ENCODE assay signal across 8 mouse cellular contexts in the genomic region with DNA sequence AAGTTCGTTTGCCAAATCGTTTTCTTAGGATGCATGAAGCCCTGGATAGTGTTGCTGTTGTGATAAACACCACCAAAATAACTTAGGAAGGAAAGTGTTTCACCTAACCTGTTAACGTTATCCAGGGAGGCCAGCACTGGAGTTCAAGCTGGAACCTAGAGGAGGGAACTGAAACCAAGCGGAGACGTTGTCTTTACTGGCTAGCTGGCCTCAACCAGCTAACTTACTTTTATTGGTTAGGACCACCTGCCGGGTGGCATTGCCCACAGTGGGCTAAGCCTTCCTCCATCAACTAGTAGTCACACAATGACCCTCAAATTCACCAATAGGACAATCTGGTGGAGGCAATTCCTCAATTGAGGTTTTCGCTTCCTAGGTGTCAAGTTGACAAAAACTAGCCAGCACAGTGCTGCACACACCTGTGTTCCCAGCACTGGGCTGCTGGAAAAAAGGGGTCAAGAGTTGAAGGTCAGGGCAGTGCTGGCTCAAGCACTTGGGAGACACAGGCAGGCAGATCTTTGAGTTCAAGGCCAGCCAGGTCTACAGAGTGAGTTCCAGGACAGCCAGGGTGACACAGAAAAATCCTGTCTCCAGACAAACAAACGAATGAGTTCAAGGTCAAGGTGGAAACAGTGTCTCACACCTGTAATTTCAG. TPM values are rescaled to one million over a fixed set of nuclear protein-coding genes. Genes with fewer than 3 reads are reported as not detected.
DNase-seq lines count a peak whose midpoint lies in the region; ATAC-seq and TF ChIP-seq lines count a peak whose summit lies in the region.

No protein-coding gene starts in this region.

- TF ChIP-seq EP300 in CH12.LX (IDR thresholded peaks at IDR 0.05; ENCODE audit: low read length): peak; percentile 67

- intact Hi-C loops in heart, postnatal 14 days (cut with DNase I): loop anchor here (2.0 kb wide), 1 partner anchor 172 kb away; no protein-coding TSS in a partner anchor

- H3K27ac ChIP-seq in heart, embryonic 13.5 days (replicated peaks): no peak overlapping the region
- H3K27ac ChIP-seq in CH12.LX (ENCODE audit: insufficient read depth, low read depth): no peak overlapping the region
- H3K27ac ChIP-seq in limb, embryonic 11.5 days (replicated peaks; ENCODE audit: low read depth, low read length): no peak overlapping the region

- dilution Hi-C loops in CH12.LX (cut with MboI; ENCODE audit: extremely low pct_ligation_motif_present, extremely low pct_unique_long_range_greater_than_20kb, low sequenced_read_pairs): no loop called here

- no peak for ATAC-seq in heart, embryonic 13.5 days (ENCODE audit: extremely low read depth, insufficient number of reproducible peaks, low FRiP score, low TSS enrichment)
- peak; percentile 33; the same call in 1 of the 2 replicates for ATAC-seq in common myeloid progenitor, adult 5-6 weeks (replicated peaks; ENCODE audit: low read depth, poor library complexity, severe bottlenecking)
- ATAC-seq in limb, embryonic 11.5 days (ENCODE audit: insufficient number of reproducible peaks, low FRiP score, low TSS enrichment, low read depth): no peak
- no peak for ATAC-seq in inflammation-experienced regulatory T-cells, adult 6 months

- H3K9ac ChIP-seq in heart, embryonic 13.5 days: peak overlapping the region; percentile 99; the same call in 1 of the 2 replicates
- H3K9ac ChIP-seq in CH12.LX (ENCODE audit: insufficient read depth, low read depth): peak overlapping the region; percentile 27; the same call in 1 of the 2 replicates
- H3K9ac ChIP-seq in limb, embryonic 11.5 days (ENCODE audit: low read length): no peak overlapping the region

- H3K27me3 ChIP-seq in heart, embryonic 13.5 days (replicated peaks): no peaks in the 10 kb centered on the region
- peaks cover 9% of the 10 kb centered on the region for H3K27me3 ChIP-seq in CH12.LX (replicated peaks)
- H3K27me3 ChIP-seq in limb, embryonic 11.5 days (ENCODE audit: control insufficient read depth, insufficient read depth, low read length): no peaks in the 10 kb centered on the region

- H3K4me1 ChIP-seq in heart, embryonic 13.5 days: peaks cover 20% of the 10 kb centered on the region
- peaks cover 14 to 17% of the 10 kb centered on the region in 2 experiments for H3K4me1 ChIP-seq in CH12.LX (ENCODE audit: control insufficient read depth in 1 of 2, insufficient read depth in 2 of 2)
- peaks cover 4% of the 10 kb centered on the region for H3K4me1 ChIP-seq in limb, embryonic 11.5 days (ENCODE audit: control insufficient read depth, insufficient read depth, low read length)

- H3K36me3 ChIP-seq in heart, embryonic 13.5 days: peaks cover 25% of the 10 kb centered on the region
- H3K36me3 ChIP-seq in CH12.LX (replicated peaks in 1 of 2; ENCODE audit: control insufficient read depth in 1 of 2, insufficient read depth in 1 of 2, low read length in 1 of 2): peaks cover 14 to 24% of the 10 kb centered on the region in 2 experiments
- H3K36me3 ChIP-seq in limb, embryonic 11.5 days (ENCODE audit: control insufficient read depth, insufficient read depth, low read length): peaks cover 8% of the 10 kb centered on the region; the same call in 1 of the 2 replicates

- WGBS in heart, embryonic 13.5 days: 65% methylated on average over 8 of the region's 8 CpGs
- WGBS in limb, embryonic 11.5 days: 72% methylated on average over 8 of the region's 8 CpGs

- in situ Hi-C loops in CH12.LX (cut with MboI; ENCODE audit: low pct_ligation_motif_present, low pct_unique_long_range_greater_than_20kb, low sequenced_read_pairs): loop anchor here (5.0 to 10.0 kb wide), 2 partner anchors 169 to 296 kb away; a partner anchor contains a TSS

- H3K4me3 ChIP-seq in heart, embryonic 13.5 days: peak overlapping the region; percentile 98
- peak overlapping the region in 2 of 3 experiments; percentile 7 to 98 for H3K4me3 ChIP-seq in CH12.LX (replicated peaks in 1 of 3; ENCODE audit: low read depth in 2 of 3, low read length in 2 of 3, poor library complexity in 1 of 3)
- no peak overlapping the region; the same call in 1 of the 2 replicates for H3K4me3 ChIP-seq in limb, embryonic 11.5 days (ENCODE audit: low read depth, low read length)

- no peak for TF ChIP-seq POLR2A in CH12.LX (IDR thresholded peaks at IDR 0.05; ENCODE audit: low read depth, low read length)

- TF ChIP-seq CTCF in CH12.LX (conservative IDR thresholded peaks at IDR 0.05 in 1 of 2, IDR thresholded peaks at IDR 0.05 in 1 of 2; ENCODE audit: low read depth in 2 of 2, low read length in 2 of 2): no peak

- H3K79me2 ChIP-seq in CH12.LX (replicated peaks; ENCODE audit: control insufficient read depth, extremely low read depth, insufficient read depth, poor library complexity, severe bottlenecking): peaks cover 26% of the 10 kb centered on the region

- no peaks in the 10 kb centered on the region for H3K9me3 ChIP-seq in heart, embryonic 13.5 days
- no peaks in the 10 kb centered on the region for H3K9me3 ChIP-seq in CH12.LX (replicated peaks; ENCODE audit: low read length)
- H3K9me3 ChIP-seq in limb, embryonic 11.5 days (ENCODE audit: control insufficient read depth, low read length): no peaks in the 10 kb centered on the region

- DNase-seq in heart, postnatal 14 days: no peak
- DNase-seq in CH12.LX (ENCODE audit: extremely low read depth) (no peak), MN1 (ENCODE audit: low spot score) (no peak)
- DNase-seq in limb, embryonic 11.5 days (ENCODE audit: low spot score): no peak
- DNase-seq in layer of hippocampus, adult 9-11 months: no peak

- TF ChIP-seq RAD21 in CH12.LX (IDR thresholded peaks at IDR 0.05; ENCODE audit: low read depth, low read length): no peak

- peak overlapping the region; percentile 89 for H3K4me2 ChIP-seq in heart, embryonic 13.5 days
- H3K4me2 ChIP-seq in CH12.LX (ENCODE audit: insufficient read depth, low read depth, poor library complexity, severe bottlenecking): peak overlapping the region; percentile 48
- peak overlapping the region; percentile 1; the same call in 1 of the 2 replicates for H3K4me2 ChIP-seq in limb, embryonic 11.5 days (ENCODE audit: low read depth, severe bottlenecking)

TF ChIP-seq in CH12.LX, 34 proteins besides CTCF, POLR2A, EP300 and RAD21:
- TF ChIP-seq IRF4 (IDR thresholded peaks at IDR 0.05; ENCODE audit: low read depth, low read length): peak; percentile 77
- TF ChIP-seq BHLHE40 (IDR thresholded peaks at IDR 0.05; ENCODE audit: low read depth, low read length): no peak
- TF ChIP-seq POLR2AphosphoS2 (IDR thresholded peaks at IDR 0.05; ENCODE audit: low read depth, low read length): no peak
- no peak for TF ChIP-seq ELF1 (IDR thresholded peaks at IDR 0.05; ENCODE audit: low read depth, low read length)
- no peak for TF ChIP-seq HCFC1 (IDR thresholded peaks at IDR 0.05; ENCODE audit: low read depth, low read length)
- TF ChIP-seq USF1 (IDR thresholded peaks at IDR 0.05; ENCODE audit: low read depth, low read length): no peak
- TF ChIP-seq SMC3 (IDR thresholded peaks at IDR 0.05; ENCODE audit: low read depth, low read length): no peak
- TF ChIP-seq CHD1 (IDR thresholded peaks at IDR 0.05; ENCODE audit: low read depth, low read length): no peak
TF ChIP-seq in CH12.LX: peak in this region for 1.

RNA-seq across cellular contexts. Expression of a gene that starts 0.7 kb away (rescaled TPM):
- polyA plus RNA-seq in heart, embryonic 13.5 days (2015; fragmentation: Nextera tagmentation; extraction: Ambion mirVana): 203 and 242 TPM in 2 replicates
- total RNA-seq in heart, postnatal 14 days (2021): 100 to 1,000 TPM; 161 to 183 TPM
- 313 and 458 TPM in 2 replicates for total RNA-seq in CH12.LX (2012; rRNA removed)
- total RNA-seq in CH12.LX (2014; rRNA removed): 845 and 877 TPM in 2 replicates
- 321 and 339 TPM in 2 replicates for polyA plus RNA-seq in CH12.LX (2012; ENCODE audit: insufficient read length, low read depth)
- total RNA-seq in common myeloid progenitor, adult 5-6 weeks (2017): 228 and 259 TPM in 2 replicates
- polyA plus RNA-seq in limb, embryonic 11.5 days (2014; fragmentation: Nextera tagmentation; extraction: Ambion mirVana): 198 and 204 TPM in 2 replicates
- polyA plus RNA-seq in inflammation-experienced regulatory T-cells, adult 6 months (2017; shearing (Covaris generic)): 100 to 1,000 TPM; 121 to 173 (median 149) TPM

RNA-seq across cellular contexts. Expression of a gene that starts 24.2 kb away (rescaled TPM):
- 15.6 and 16.2 TPM in 2 replicates for polyA plus RNA-seq in heart, embryonic 13.5 days (2015; fragmentation: Nextera tagmentation; extraction: Ambion mirVana)
- 10 to 100 TPM; 12.2 to 12.8 TPM for total RNA-seq in heart, postnatal 14 days (2021)
- total RNA-seq in CH12.LX (2012; rRNA removed) (0.97 and 1.4 TPM in 2 replicates), CH12.LX (2014; rRNA removed) (0.39 and 0.49 TPM in 2 replicates)
- 0.64 and 0.71 TPM in 2 replicates for polyA plus RNA-seq in CH12.LX (2012; ENCODE audit: insufficient read length, low read depth)
- 4.2 and 6.9 TPM in 2 replicates for total RNA-seq in common myeloid progenitor, adult 5-6 weeks (2017)
- 9.1 and 10.2 TPM in 2 replicates for polyA plus RNA-seq in limb, embryonic 11.5 days (2014; fragmentation: Nextera tagmentation; extraction: Ambion mirVana)
- polyA plus RNA-seq in inflammation-experienced regulatory T-cells, adult 6 months (2017; shearing (Covaris generic)): 1 to 10 TPM in 1 of 3 experiments, under 1 TPM in 2; 0.24 to 1.3 (median 0.80) TPM

Comparison
In these comparisons a context has a peak if more than half of its experiments do, and no peak if none do; other contexts are left out.
1. H3K4me2 ChIP-seq: peak in every context shown above with its lines; median percentile 89 in heart, embryonic 13.5 days; 48 in CH12.LX; 1 in limb, embryonic 11.5 days.